Mouse (Mus musculus) liver, postnatal 0 days (tissue): ENCODE data around the gene Arrdc2. TPM values are rescaled to one million over a fixed set of nuclear protein-coding genes. Genes with fewer than 3 reads are reported as not detected.
A peak's percentile ranks its signal among the peaks of the same experiment; 100 is the strongest.

Experiments
- ATAC-seq: fragments of 200-750 bp; cut with Nextera tagmentation; 2 replicates; pipeline ENCODE4 v1.8.0; 2017; ENCODE audit warnings: mild to moderate bottlenecking, moderate library complexity
- DNase-seq: peaks from one replicate; pipeline ENCODE4 v3.0.0-alpha.2; 2016
- H3K27ac ChIP-seq: fragments of 300-500 bp; sonication (generic); 2 replicates; pipeline ENCODE4 v1.5.1; 2014; ENCODE audit warnings: antibody characterized with exemption, moderate library complexity, mild to moderate bottlenecking, low read depth
- H3K27me3 ChIP-seq: fragments of 300-500 bp; sonication (generic); 2 replicates; pipeline ENCODE4 v1.6.1; 2014; ENCODE audit warnings: low read length, control low read depth, mixed read lengths; ENCODE audit not compliant: insufficient read depth
- H3K36me3 ChIP-seq: fragments of 300-500 bp; sonication (generic); replicated peaks from 2 replicates; pipeline ENCODE4 v1.6.1; 2014; ENCODE audit warnings: mild to moderate bottlenecking, control low read depth, low read length, moderate library complexity, mixed read lengths; ENCODE audit not compliant: insufficient read depth
- H3K4me1 ChIP-seq: fragments of 300-500 bp; sonication (generic); 2 replicates; pipeline ENCODE4 v1.6.1; 2014; ENCODE audit warnings: antibody characterized with exemption, mild to moderate bottlenecking, control low read depth; ENCODE audit not compliant: insufficient read depth
- H3K4me2 ChIP-seq: fragments of 300-500 bp; sonication (generic); 2 replicates; pipeline ENCODE4 v1.6.1; 2014; ENCODE audit warnings: low read depth, mild to moderate bottlenecking, low read length, moderate library complexity, mixed read lengths
- H3K4me3 ChIP-seq: fragments of 300-500 bp; sonication (generic); 2 replicates; pipeline ENCODE4 v1.5.1; 2014; ENCODE audit warnings: low read depth, low read length
- H3K9ac ChIP-seq: fragments of 300-500 bp; sonication (generic); replicated peaks from 2 replicates; pipeline ENCODE4 v1.6.1; 2014; ENCODE audit warnings: mild to moderate bottlenecking, moderate library complexity
- H3K9me3 ChIP-seq: fragments of 300-500 bp; sonication (generic); 2 replicates; pipeline ENCODE4 v1.6.1; 2016; ENCODE audit warnings: mild to moderate bottlenecking, control low read depth, low read length, mixed read lengths
- CTCF ChIP-seq: sonication (generic); IDR thresholded peaks from 2 replicates; pipeline ENCODE4 v1.5.1; 2016; ENCODE audit warnings: antibody characterized with exemption, low read depth
- EP300 ChIP-seq: IDR thresholded peaks from 2 replicates; pipeline ENCODE4 v1.6.1; 2016; ENCODE audit warnings: antibody characterized with exemption, low read depth, mild to moderate bottlenecking
- WGBS: fragments of 180-500 bp; shearing (Covaris S2); extraction: QIAGEN DNeasy Blood & Tissue Kit; methylation state at CpG from one replicate; pipeline ENCODE4 v1.1.7; 2014; ENCODE audit not compliant: insufficient replicate concordance; 5-methylcytosine and 5-hydroxymethylcytosine counted together
- polyA plus RNA-seq: library from polyadenylated mRNA; unstranded; fragments of >200 nt; fragmentation: Nextera tagmentation; extraction: Ambion mirVana; gene quantifications from 2 replicates; pipeline ENCODE4 v1.2.1, GENCODE M21; 2015

Arrdc2 gene
- polyA plus RNA-seq, 1 experiment from 2014 or later: 6.1 TPM

GRCm38 (mm10) chr8:70850947-70851346 is 11.4 kb upstream of the Arrdc2 start:
- 85% methylated on average over 4 of the region's 4 CpGs for WGBS
- no peak for DNase-seq
- H3K27ac ChIP-seq: no peak overlapping the region
- no peak for TF ChIP-seq EP300
- TF ChIP-seq CTCF: no peak
- no peak overlapping the region for H3K9ac ChIP-seq
- no peaks in the 10 kb centered on the region for H3K9me3 ChIP-seq
- H3K4me3 ChIP-seq: no peak overlapping the region
- no peak for ATAC-seq
- H3K27me3 ChIP-seq: peaks cover 13% of the 10 kb centered on the region; the same call in 1 of the 2 replicates
- H3K36me3 ChIP-seq: no peaks in the 10 kb centered on the region
- H3K4me2 ChIP-seq: no peak overlapping the region
- no peaks in the 10 kb centered on the region for H3K4me1 ChIP-seq

GRCm38 (mm10) chr8:70850132-70850845 is 10.8 kb upstream of the Arrdc2 start:
- Histone ChIP-seq H3K36me3 (no peaks in the 10 kb centered on the region), H3K9me3 (no peaks in the 10 kb centered on the region), H3K9ac (no peak overlapping the region), H3K4me1 (no peaks in the 10 kb centered on the region), H3K4me2 (no peak overlapping the region), H3K27me3 (peaks cover 13% of the 10 kb centered on the region; the same call in 1 of the 2 replicates), H3K4me3 (no peak overlapping the region), H3K27ac (no peak overlapping the region)
- ATAC-seq (no peak), DNase-seq (no peak)
- TF ChIP-seq EP300 (no peak), CTCF (no peak)
- 70% methylated on average over 7 of the region's 7 CpGs for WGBS

- H3K9ac ChIP-seq: no peak overlapping the region
- H3K36me3 ChIP-seq: no peaks in the 10 kb centered on the region
- TF ChIP-seq EP300 (no peak), CTCF (no peak)
- H3K4me1 ChIP-seq: peaks cover under 1% of the 10 kb centered on the region; the same call in 1 of the 2 replicates
- no peak overlapping the region for H3K27ac ChIP-seq
- H3K9me3 ChIP-seq: no peaks in the 10 kb centered on the region
- DNase-seq (no peak), ATAC-seq (no peak)
- 66% methylated on average over 3 of the region's 3 CpGs for WGBS
- no peak overlapping the region for H3K4me2 ChIP-seq
- peaks cover 8% of the 10 kb centered on the region; the same call in 1 of the 2 replicates for H3K27me3 ChIP-seq
- no peak overlapping the region for H3K4me3 ChIP-seq
These were observed 9.9 kb upstream of the Arrdc2 start for GRCm38 (mm10) chr8:70849333-70849990.

GRCm38 (mm10) chr8:70846371-70847154 is 7.0 kb upstream of the Arrdc2 start:
- no peak overlapping the region for H3K27ac ChIP-seq
- H3K36me3 ChIP-seq: no peaks in the 10 kb centered on the region
- H3K9me3 ChIP-seq: no peaks in the 10 kb centered on the region
- H3K4me3 ChIP-seq: no peak overlapping the region
- ATAC-seq (no peak), DNase-seq (no peak)
- no peak overlapping the region for H3K9ac ChIP-seq
- peaks cover 16% of the 10 kb centered on the region; the same call in 1 of the 2 replicates for H3K4me1 ChIP-seq
- no peak overlapping the region for H3K4me2 ChIP-seq
- peaks cover 8% of the 10 kb centered on the region; the same call in 1 of the 2 replicates for H3K27me3 ChIP-seq
- TF ChIP-seq CTCF (peak; percentile 60), EP300 (no peak)
- 46% methylated on average over 15 of the region's 15 CpGs for WGBS

GRCm38 (mm10) chr8:70845108-70845507 is 5.6 kb upstream of the Arrdc2 start:
- DNase-seq: no peak
- no peak for ATAC-seq
- Histone ChIP-seq H3K9me3 (no peaks in the 10 kb centered on the region), H3K4me3 (no peak overlapping the region), H3K27me3 (peaks cover 8% of the 10 kb centered on the region; the same call in 1 of the 2 replicates), H3K27ac (0 out of 2 replicates have a peak overlapping the region, but pooled peaks have one; percentile 94), H3K9ac (0 out of 2 replicates have a peak overlapping the region, but pooled peaks have one; percentile 6), H3K36me3 (no peaks in the 10 kb centered on the region), H3K4me1 (peaks cover 25% of the 10 kb centered on the region), H3K4me2 (no peak overlapping the region)
- TF ChIP-seq CTCF: 0 out of 2 replicates have a peak, but pooled peaks have one; percentile 5
- no peak for TF ChIP-seq EP300
- WGBS: 51% methylated on average over 5 of the region's 5 CpGs
